Mouse (Mus musculus) layer of hippocampus, adult 11-12 months (tissue): ENCODE measurements at regions not wholly inside any gene's neighbourhood (a gene's known extent, or its start where the extent isn't known, plus 50 kb on each side); places are given as distances from the start of the nearest gene placed in this dataset.

Source experiments
- DNase-seq: peaks from one replicate; pipeline ENCODE4 v3.0.0; 2022; ENCODE audit warnings: low spot score

- DNase-seq: no peak
These were observed 274.3 kb upstream of the Acvr2a start for GRCm38 (mm10) chr2:48539465-48540055.

- DNase-seq: no peak
These were observed 269.5 kb upstream of the Acvr2a start for GRCm38 (mm10) chr2:48544377-48544776.

- no peak for DNase-seq
These were observed 268.8 kb upstream of the Acvr2a start for GRCm38 (mm10) chr2:48545072-48545471.

- no peak for DNase-seq
These were observed 268.2 kb upstream of the Acvr2a start for GRCm38 (mm10) chr2:48545679-48546078.

GRCm38 (mm10) chr2:48546194-48546593 is 267.7 kb upstream of the Acvr2a start:
- no peak for DNase-seq

- no peak for DNase-seq
These were observed 257.3 kb upstream of the Acvr2a start for GRCm38 (mm10) chr2:48556600-48556999.

GRCm38 (mm10) chr2:48557123-48557522 is 256.8 kb upstream of the Acvr2a start:
- DNase-seq: no peak

GRCm38 (mm10) chr2:48558641-48559040 is 255.3 kb upstream of the Acvr2a start:
- DNase-seq: no peak

- DNase-seq: no peak
These were observed 250.3 kb upstream of the Acvr2a start for GRCm38 (mm10) chr2:48563636-48564035.

GRCm38 (mm10) chr2:48564170-48564569 is 249.7 kb upstream of the Acvr2a start:
- DNase-seq: no peak

- no peak for DNase-seq
These were observed 246.0 kb upstream of the Acvr2a start for GRCm38 (mm10) chr2:48567871-48568270.

GRCm38 (mm10) chr2:48586162-48586830 is 227.6 kb upstream of the Acvr2a start:
- no peak for DNase-seq

- DNase-seq: no peak
These were observed 227.1 kb upstream of the Acvr2a start for GRCm38 (mm10) chr2:48586831-48587169.

- DNase-seq: no peak
These were observed 224.2 kb upstream of the Acvr2a start for GRCm38 (mm10) chr2:48589709-48590108.

- no peak for DNase-seq
These were observed 215.9 kb upstream of the Acvr2a start for GRCm38 (mm10) chr2:48597793-48598583.

- DNase-seq: no peak
These were observed 214.5 kb upstream of the Acvr2a start for GRCm38 (mm10) chr2:48599367-48599766.

GRCm38 (mm10) chr2:48601855-48602254 is 212.1 kb upstream of the Acvr2a start:
- DNase-seq: no peak

- no peak for DNase-seq
These were observed 204.4 kb upstream of the Acvr2a start for GRCm38 (mm10) chr2:48609466-48609865.

GRCm38 (mm10) chr2:48612251-48612650 is 201.7 kb upstream of the Acvr2a start:
- no peak for DNase-seq

- DNase-seq: no peak
These were observed 196.7 kb upstream of the Acvr2a start for GRCm38 (mm10) chr2:48617141-48617699.

GRCm38 (mm10) chr2:48619042-48619441 is 194.9 kb upstream of the Acvr2a start:
- no peak for DNase-seq

- no peak for DNase-seq
These were observed 193.1 kb upstream of the Acvr2a start for GRCm38 (mm10) chr2:48620815-48621214.

- no peak for DNase-seq
These were observed 191.6 kb upstream of the Acvr2a start for GRCm38 (mm10) chr2:48622316-48622715.
